Mouse (Mus musculus): ENCODE data around the gene Dab2ip.

The Dab2ip gene

GRCm38 (mm10) chr2:35620364-35621224 is 62.5 kb downstream of the Dab2ip start:
- no peak for TF ChIP-seq GATA4 (IDR thresholded peaks at IDR 0.05; ENCODE audit: insufficient replicate concordance, low read length)

- no peak for TF ChIP-seq GATA4 (IDR thresholded peaks at IDR 0.05; ENCODE audit: insufficient replicate concordance, low read length)
These were observed 63.1 kb downstream of the Dab2ip start for GRCm38 (mm10) chr2:35621225-35621519.

- TF ChIP-seq GATA4 (IDR thresholded peaks at IDR 0.05; ENCODE audit: insufficient replicate concordance, low read length): no peak
These were observed 63.7 kb downstream of the Dab2ip start for GRCm38 (mm10) chr2:35621796-35622195.

- no peak for TF ChIP-seq GATA4 (IDR thresholded peaks at IDR 0.05; ENCODE audit: insufficient replicate concordance, low read length)
These were observed 64.4 kb downstream of the Dab2ip start for GRCm38 (mm10) chr2:35622261-35623103.

- TF ChIP-seq GATA4 (IDR thresholded peaks at IDR 0.05; ENCODE audit: insufficient replicate concordance, low read length): no peak
These were observed 65.0 kb downstream of the Dab2ip start for GRCm38 (mm10) chr2:35623104-35623377.

- TF ChIP-seq GATA4 (IDR thresholded peaks at IDR 0.05; ENCODE audit: insufficient replicate concordance, low read length): no peak
These were observed 65.5 kb downstream of the Dab2ip start for GRCm38 (mm10) chr2:35623431-35624148.

- no peak for TF ChIP-seq GATA4 (IDR thresholded peaks at IDR 0.05; ENCODE audit: insufficient replicate concordance, low read length)
These were observed 66.4 kb downstream of the Dab2ip start for GRCm38 (mm10) chr2:35624380-35625006.

- TF ChIP-seq GATA4 (IDR thresholded peaks at IDR 0.05; ENCODE audit: insufficient replicate concordance, low read length): no peak
These were observed 66.9 kb downstream of the Dab2ip start for GRCm38 (mm10) chr2:35625007-35625380.

- no peak for TF ChIP-seq GATA4 (IDR thresholded peaks at IDR 0.05; ENCODE audit: insufficient replicate concordance, low read length)
These were observed 67.5 kb downstream of the Dab2ip start for GRCm38 (mm10) chr2:35625526-35625925.

- TF ChIP-seq GATA4 (IDR thresholded peaks at IDR 0.05; ENCODE audit: insufficient replicate concordance, low read length): no peak
These were observed 68.2 kb downstream of the Dab2ip start for GRCm38 (mm10) chr2:35626181-35626727.

GRCm38 (mm10) chr2:35627298-35627898 is 69.3 kb downstream of the Dab2ip start:
- TF ChIP-seq GATA4 (IDR thresholded peaks at IDR 0.05; ENCODE audit: insufficient replicate concordance, low read length): no peak

- TF ChIP-seq GATA4 (IDR thresholded peaks at IDR 0.05; ENCODE audit: insufficient replicate concordance, low read length): no peak
These were observed 70.0 kb downstream of the Dab2ip start for GRCm38 (mm10) chr2:35628052-35628451.

GRCm38 (mm10) chr2:35628656-35629055 is 70.6 kb downstream of the Dab2ip start:
- TF ChIP-seq GATA4 (IDR thresholded peaks at IDR 0.05; ENCODE audit: insufficient replicate concordance, low read length): no peak

GRCm38 (mm10) chr2:35629126-35629525 is 71.1 kb downstream of the Dab2ip start:
- TF ChIP-seq GATA4 (IDR thresholded peaks at IDR 0.05; ENCODE audit: insufficient replicate concordance, low read length): no peak

- no peak for TF ChIP-seq GATA4 (IDR thresholded peaks at IDR 0.05; ENCODE audit: insufficient replicate concordance, low read length)
These were observed 75.3 kb downstream of the Dab2ip start for GRCm38 (mm10) chr2:35633392-35633791.

Data from liver, adult (tissue).